Mouse (Mus musculus) lung, postnatal 14 days (tissue): ENCODE results near the gene Fam209.

Experiments used
- DNase-seq: peaks from one replicate; pipeline ENCODE4 v3.0.0; 2021

Fam209 gene

DNA sequence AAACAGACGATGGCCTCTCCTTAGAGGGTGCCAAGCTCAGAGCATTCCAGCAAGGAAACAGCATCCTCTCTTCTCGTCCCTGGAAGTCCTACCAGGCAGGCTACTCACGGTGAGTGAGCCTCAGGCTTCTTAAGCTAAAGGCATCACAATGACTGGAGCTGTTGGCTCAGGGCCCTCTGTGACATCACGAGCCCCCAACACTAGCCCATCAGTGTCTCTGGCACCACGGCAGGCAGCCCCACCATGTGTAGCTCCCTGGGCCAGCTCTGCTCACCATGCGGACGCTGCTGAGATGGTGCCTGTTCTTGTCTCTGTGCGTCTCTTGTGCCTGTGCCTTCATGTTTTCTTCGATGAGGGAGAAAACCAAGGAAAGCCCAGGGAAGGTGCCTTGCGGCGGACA, at the start of gene Fam209:
Fam209 (plus strand) TSS at position 203 of the 400 bp plus-strand sequence.
- no peak for DNase-seq

DNA sequence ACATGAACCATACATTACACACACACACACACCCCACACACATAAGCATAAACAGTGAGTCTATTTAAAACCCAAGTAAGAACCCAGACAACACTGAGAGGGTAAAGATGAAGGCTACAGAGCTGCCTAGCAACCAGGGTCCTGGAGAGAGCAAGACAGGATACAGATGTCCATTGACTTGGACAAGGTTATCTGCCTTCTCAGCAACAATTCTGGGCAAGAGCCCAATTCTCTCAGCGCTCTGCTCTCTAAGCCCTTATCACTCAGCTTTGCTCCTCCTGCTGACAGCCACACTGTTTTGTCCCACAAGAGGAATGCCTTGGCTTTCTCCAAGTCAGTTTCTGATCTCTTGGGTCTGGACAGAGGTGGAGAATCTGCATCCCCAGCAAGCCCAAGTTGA, 41.7 kb upstream of the Fam209 start:
- no peak for DNase-seq

DNA sequence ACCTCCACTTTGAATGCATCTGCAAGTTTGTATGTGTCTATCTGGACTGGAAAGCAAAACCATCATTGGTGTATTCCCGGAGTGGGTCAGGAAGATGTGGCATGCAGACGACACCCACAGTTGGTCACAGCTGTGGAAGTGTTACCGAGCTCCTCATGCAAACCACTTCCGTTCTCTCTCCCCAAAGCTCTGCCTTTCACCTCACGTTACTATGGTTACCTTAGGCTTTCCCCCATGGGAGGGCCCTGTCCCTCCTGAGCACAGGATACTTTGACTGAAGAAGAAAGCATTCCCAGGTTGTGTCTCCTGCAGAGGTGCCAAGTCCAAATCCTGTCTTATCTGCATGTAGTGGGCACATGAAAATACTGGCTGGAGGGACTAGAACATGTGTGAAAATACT, 38.6 kb upstream of the Fam209 start:
- DNase-seq: no peak

DNA sequence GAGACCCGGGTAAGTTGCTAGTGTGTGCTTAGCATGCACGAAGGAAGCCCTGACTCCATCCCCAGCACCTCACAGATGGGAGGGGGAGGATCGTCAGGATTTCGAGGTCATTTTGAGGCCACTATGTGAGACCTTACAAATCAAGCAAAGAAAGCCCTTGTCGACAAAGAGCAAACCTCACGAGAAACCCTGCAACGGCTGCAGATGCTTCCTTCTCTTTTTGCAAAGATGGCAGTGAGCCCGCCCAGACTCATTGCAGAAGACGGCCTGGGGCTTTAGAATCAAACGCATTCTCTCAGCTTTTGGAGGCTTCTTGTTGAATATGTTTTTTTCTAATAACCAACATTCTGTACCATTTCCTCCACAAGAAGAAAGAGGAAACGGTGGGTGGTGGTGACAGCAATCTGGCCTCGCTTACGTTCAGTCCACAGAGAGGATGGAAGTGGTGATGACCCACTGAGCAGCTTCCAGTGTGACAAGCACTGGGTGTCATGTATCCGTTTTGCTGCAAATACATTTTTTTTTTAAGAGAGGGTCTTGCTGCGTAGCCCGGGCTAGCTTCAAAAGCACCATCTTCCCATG, 34.9 kb upstream of the Fam209 start:
- DNase-seq: no peak

DNA sequence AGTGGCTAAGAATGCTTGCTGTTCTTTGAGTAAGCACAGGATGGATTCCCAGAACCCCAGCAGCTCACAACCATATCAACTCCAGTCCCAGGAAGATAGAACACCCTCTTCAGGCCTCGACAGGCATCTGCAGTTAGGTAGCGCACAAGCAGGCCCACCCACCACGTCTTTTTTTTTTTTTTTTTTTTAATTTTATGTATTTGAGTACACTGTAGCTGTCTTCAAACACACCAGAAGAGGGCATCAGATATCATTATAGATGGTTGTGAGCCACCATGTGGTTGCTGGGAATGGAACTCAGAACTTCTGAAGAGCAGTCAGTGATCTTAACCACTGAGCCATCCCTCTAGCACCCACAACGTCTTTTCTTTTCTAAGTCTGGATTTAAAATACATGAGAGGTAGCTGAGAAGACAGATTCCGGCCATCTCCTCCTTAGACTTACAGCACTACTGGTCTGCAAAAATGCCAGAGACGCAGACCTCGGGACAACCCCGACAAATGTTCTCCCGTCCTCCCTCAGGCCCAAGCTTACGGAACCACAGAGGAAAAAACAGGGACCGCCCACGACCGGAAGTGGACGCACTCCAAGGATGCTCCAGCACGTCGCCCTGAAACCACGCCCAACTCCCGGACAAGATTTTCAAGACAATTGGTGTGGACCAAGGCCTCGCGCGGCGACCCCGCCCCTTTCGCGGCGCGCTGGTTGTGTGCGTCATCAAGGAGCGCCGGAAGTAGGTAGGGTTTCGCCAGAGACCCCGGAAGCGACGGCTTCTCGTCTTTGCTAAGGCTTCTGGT, 32.3 kb upstream of the Fam209 start, which contains the start of gene Rtf2:
Rtf2 (plus strand) TSS at position 714 of the 797 bp plus-strand sequence.
- peak; percentile 99 for DNase-seq

DNA sequence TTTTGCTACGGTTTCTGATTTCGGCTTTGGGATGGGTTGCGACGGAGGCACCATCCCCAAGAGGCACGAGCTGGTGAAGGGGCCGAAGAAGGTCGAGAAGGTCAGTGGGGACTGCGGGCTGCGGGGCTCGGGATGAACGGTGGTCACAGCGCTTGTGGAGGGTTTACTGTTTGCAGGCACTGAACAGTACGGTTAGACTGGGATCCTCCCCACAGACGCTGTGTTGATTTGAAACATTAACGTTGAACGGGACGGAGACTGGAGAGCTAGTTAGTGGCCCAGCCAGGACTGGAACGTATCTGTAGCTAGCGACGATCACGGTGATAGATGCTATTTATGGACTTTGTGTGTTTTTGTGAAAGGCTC, 31.7 kb upstream of the Fam209 start:
- no peak for DNase-seq

DNA sequence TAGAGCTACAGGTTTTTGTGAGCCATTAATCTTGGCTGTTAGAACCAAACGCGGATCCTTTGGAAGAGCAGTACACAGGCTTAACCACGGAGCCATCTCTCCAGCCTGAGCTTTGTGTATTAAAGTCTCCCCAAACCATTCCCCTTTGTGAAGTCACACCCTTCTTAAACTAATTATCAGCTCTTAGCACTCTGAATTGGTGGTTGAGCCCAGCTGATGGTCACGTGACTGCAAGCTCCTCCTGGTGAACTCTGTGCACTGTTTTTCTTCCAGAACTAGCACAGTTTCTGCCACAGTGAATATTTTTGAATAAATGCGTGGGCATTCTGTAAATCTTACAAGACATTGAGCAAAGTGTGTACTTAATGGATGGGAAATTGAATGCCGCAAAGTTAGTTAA, 31.1 kb upstream of the Fam209 start:
- no peak for DNase-seq

DNA sequence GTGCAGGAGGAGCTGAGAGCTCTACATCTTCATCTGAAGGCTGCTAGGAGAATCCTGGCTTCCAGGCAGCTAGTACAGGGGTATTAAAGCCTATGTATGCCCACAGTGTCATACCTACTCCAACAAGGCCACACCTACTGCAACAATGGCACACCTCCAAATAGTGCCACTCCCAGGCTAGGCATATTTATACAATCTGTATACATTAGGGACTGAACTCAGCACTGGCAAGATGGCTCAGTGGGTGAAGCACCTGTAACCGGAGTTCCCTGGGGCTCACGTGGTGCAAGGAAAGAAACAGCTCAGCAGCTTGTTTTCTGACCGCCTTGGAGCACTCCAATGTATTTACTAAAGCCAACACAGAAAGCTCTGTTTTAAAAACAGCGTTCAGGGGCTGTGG, 26.7 kb upstream of the Fam209 start:
- no peak for DNase-seq

DNA sequence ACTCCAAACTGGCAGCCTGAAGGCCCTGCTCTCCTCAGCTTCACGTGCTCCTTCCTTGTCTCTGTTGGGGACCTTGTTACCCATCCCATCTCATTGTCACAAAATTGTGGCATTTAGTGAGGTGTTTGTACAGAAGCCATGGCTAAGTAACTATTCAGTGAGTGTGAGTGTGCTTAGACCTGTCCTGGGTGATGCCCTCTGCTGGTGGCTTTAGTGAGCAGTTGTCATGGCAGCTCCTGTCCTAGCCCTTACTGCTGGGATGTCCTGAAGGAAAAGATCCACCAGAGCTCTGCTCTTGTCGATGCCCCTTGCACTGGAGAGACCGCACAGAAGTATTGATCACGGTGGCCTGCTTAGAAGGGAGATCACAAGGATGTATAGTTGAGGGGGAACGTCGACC, 25.0 kb upstream of the Fam209 start:
- peak; percentile 33 for DNase-seq

DNA sequence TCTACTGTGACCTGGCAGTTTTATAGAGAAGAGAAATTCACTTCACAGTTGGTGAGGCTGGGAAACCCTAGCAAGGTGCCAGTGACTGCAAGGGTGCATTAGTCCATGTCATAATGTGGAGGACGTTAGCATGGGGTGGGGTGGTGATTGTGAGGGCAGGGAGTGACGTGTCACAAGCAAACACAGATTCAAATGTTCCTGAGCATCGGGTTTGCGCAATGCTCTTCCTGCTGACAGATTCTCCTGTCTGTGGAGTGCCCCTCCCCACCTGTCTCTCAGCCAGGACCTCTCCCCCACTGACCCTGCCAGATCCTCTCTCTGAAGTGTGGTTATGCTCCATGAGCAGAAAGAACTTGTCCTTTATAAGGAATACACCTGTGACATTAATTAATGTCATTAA, 24.0 kb upstream of the Fam209 start:
- no peak for DNase-seq

DNA sequence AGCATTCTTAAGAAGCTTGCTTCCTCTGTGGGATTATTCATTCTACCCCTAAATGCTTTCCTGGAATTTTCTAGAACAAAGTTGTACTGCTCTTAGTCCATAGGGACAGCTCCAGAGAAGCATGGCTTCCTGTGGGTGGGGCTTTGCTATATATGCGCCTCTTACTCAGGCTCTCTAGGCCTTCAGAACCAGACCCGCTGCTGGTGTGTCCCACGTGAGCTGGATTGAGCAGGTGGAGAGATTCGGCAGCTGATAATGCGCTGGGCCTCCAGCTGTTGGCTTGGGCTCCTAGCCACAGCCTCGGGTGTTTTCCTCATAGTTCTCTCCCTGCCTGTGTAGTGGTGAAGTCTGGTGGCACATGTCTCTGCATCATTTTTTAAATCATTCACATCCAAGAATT, 21.7 kb upstream of the Fam209 start:
- DNase-seq: no peak

DNA sequence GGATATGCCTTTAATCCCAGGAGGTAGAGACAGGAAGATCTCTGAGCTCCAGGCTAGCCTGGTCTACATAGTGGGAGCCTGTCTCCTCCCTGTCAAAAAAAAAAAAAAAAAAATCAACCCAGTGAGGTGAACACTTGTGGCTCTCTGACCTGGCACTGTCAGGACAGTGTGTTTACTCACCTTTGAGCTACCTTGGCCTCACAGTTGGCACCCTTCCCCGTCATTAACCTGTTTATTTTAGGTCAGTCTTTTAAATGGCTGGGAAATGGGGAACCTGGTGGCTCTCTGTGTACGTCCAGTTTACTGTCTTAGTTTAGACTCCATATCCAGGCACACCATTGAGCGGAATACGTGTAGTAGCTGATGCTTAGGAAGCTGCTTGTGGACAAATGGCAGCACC, 20.3 kb upstream of the Fam209 start:
- DNase-seq: no peak

DNA sequence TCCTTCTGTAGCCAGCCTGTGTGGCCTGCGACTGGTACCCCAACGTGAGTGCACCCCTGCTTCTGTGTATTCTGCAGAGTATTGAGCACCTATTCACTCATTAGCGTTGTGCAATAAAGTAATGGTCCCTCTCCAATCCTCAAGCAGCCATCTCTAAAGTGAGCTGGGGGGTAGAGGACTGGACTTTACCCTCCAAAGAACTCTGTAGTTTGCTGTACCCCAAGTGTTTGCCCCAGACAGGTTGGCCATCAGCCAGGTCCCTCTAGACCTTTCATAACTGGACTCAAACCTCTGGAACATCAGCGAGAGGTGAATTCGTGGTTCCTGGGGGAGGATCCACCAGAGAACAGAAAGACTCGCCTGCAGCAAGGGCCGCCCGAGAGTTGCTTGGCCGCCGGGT, 19.9 kb upstream of the Fam209 start:
- DNase-seq: no peak

DNA sequence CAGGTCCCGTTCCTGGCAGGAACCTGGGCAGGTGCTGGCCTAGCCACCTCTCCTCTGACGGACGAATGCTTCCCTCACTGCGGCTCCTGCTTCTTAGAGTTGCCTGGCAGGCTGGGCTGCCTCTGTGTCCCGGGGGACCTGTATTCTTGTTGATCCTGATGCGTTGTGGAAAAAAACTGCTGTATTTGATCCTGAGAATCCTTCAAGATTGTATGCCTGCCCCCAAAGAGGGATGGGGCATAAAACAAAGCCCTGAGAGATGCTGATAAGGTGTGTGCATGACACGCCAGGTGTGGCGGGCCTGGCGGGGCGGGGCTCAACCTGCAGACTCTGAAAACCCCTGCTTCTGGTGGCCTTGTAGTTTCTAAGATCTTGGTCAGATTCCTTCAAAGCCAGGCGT, 13.8 kb upstream of the Fam209 start, which contains the start of gene Gcnt7:
Gcnt7 (minus strand) TSS at position 101 of the 400 bp plus-strand sequence.
- no peak for DNase-seq

DNA sequence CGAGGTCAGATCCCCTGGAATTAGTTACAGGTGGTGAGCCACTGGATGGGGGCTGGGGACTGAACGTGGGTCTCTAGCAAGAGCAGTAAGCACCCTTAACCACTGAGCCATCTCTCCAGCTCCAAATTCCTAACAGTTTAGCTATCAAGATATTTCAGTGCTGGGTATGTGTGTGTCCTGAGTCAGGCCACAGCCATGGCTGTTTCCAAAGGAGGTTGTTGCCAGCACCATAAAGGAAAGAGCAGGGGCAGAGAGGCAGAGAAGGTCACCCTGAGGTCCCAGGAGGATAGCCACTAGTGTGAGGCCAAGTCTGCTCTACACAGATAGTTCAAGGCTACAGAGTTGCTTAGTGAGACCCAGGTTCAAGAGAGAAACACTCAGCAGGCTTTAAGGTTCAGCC, 11.7 kb upstream of the Fam209 start:
- no peak for DNase-seq

DNA sequence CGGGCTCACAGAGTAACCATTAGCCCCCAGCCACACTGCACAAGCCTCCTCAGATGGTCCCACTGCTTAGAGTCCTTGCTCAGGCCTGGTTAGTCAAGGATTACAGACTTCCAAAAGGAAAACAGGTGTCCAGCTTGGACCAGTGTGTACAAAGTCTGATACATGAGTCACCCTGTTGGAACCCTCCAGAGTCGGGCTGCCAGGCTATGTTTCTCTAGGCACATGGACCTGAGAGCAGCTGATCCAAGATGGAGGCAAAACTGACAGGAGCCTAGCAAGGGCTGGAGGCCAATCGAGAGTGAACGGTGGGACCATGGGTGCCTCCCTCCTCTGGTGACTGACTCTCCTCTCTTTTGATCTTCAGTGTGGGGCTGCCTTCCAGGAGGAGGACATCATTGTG, 9.5 kb upstream of the Fam209 start:
- DNase-seq: no peak

DNA sequence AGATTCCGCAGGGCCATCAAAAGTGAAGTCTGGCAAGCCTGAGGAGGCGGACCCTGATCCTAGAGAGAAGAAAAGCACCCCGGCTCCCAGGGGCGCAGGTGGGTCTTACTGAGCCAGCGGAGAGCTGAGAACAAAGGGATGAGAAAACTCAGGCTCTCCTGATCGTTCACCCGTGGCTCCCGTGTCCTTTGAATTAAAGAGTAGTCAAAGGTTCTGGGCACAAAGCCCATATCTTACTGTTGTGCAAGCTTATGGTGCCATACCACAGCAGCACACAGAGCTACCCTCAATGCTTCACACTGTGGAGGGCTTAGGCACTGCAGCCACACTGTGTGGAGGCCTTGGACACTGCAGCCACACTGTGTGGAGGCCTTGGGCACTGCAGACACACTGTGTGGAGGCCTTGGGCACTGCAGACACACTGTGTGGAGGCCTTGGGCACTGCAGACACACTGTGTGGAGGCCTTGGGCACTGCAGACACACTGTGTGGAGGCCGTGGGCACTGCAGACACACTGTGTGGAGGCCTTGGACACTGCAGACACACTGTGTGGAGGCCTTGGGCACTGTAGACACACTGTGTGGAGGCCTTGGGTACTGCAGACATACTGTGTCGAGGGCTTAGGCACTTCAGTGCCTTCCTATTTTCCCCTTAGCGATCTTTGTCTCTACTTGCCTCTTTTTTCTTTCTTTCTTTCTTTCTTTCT, 5.7 kb upstream of the Fam209 start:
- no peak for DNase-seq

DNA sequence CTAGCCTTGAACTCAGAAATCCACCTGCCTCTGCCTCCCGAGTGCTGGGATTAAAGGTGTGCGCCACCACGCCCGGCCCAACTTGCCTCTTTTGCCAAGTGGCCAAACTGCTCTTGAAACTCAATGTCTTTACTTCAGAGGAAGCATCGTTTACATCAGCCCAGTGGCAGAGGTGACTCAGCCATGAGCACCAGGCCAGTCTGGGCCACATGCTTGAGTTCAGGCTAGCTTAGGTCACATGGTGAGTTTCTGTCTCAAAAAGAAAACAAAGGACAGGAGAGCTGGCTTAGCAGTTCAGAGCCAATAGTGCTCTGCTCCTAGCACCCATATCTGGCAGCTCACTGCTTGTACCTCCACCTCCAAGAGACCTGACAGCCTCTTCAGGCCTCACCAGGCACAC, 5.1 kb upstream of the Fam209 start:
- DNase-seq: no peak

DNA sequence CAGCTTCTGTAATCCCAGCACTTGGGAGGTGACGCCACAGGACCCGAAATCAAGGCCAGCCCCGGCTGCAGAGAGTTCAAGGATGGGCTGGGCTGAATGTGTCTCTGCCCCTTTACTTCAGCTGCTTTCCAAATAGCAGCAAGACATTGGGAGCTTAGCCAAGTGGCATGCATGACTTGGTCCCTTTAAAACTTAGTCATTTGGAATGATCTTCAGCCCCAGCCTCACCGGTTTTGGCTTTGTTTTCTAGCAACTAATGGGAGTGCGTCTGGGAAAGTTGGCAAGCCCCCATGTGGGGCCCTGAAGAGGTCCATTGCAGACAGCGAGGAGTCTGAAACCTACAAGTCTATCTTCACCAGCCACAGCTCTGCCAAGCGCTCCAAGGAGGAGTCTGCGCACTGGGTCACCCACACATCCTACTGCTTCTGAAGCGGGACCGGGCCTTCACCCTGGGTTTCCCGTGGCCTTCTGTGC, 3.9 kb upstream of the Fam209 start:
- peak; percentile 26 for DNase-seq

DNA sequence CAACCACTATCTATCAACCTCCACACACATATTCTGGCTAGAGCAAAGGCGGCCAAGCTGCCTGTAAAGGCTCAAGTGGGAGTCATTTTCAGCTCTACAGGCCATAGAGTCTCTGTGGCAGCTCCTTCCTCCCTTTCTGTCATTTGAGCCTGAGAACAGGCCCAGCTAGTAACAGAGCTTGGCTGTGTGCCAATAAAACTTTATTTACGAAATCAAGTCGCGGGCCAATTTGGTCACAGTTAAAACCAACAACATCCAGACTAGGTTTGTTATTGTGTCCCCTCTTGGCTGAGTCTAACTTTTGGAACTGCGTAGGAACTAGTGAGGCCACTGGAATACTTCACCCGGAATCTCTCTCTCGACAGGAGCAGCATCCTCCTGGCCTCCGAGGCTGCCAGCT, 1.3 kb downstream of the Fam209 start:
- DNase-seq: peak; percentile 26

DNA sequence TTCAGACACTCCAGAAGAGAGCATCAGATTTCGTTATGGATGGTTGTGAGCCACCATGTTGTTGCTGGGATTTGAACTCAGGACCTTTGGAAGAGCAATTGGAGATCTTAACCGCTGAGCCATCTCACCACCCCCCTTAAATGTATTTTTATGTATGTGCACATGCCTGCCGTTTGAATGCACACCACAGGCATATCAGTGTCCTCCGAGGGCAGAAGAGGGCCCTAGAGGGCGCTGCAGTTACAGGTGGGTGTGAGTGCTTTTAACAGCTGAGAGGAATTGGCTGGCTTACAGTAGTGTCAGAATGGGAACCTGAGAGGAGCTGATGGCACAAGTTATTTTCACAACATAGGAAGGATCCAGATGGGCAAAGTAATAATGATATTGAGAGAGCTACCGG, 2.6 kb downstream of the Fam209 start:
- DNase-seq: peak; percentile 39

DNA sequence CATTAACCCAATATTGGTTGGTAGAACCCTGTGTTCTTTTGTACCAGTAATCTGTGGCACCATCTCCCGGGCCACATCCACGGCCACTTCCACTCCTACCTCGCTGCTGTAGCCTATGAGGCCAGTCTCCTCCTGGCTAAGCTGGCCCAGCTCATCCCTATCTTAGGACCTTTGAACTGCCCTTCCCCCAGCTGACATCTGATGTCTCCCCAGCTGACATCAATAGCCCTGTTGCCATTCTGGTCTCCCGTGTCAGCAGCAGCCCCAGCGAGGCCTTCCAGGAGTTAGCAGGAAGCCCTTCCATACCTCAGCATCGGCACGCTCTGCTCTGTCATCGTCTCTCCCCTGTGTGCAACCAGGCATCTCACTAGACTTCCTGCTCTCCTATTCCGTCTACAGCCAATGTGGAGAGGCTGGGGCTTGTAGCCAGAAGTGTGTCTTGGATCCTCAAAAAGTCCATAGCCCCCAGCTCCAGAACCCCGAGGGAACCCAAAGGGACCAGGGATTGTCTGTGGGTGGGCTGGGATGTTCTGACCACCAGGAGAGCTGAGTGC, 4.5 kb downstream of the Fam209 start:
- no peak for DNase-seq

DNA sequence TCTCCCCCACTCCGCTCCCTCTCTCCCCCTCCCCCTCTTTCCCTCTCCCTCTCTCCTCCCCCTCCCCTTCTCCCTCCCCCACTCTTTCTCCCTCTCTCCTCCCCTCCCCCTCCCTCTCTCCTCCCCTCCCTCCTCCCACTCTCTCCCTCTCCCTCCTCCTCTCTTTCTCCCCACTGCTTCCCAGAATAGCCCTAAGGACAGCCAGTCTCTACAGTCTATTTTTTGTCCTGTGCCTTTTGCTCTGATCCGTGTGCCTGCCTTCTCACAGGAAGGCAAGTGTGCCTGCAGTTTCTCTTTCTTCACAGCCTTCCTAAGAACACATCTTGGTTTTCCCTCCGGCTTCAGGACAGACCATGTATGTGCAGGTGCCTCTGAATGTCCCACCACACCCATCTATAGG, 5.0 kb downstream of the Fam209 start:
- DNase-seq: no peak

DNA sequence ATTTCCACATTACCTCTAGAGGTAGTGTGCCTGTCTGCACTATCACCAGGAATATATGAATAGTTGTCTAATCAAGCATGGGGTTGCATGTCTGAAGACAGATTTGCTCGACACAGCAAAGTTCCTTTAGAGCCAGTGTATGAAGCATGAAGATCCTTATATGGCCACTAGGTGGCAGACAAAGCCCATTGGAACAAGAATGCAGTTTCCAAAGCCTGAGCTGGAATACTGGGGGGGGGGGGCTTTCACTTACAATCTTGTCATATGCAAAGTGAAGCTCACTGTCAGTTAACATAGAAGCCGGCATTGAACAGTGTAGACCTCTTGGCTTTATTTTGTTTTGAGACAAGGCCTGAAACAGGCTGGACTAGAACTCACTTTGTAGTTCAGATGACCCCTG, 5.5 kb downstream of the Fam209 start:
- DNase-seq: peak; percentile 54
